Mouse (Mus musculus) embryonic facial prominence, embryonic 15.5 days (tissue): ENCODE data around the gene A630095N17Rik. TPM values are rescaled to one million over a fixed set of nuclear protein-coding genes. Genes with fewer than 3 reads are reported as not detected.

Experiments
- ATAC-seq: fragments of 200-750 bp; cut with Nextera tagmentation; 2 replicates; pipeline ENCODE4 v1.8.0; 2017; ENCODE audit warnings: low read depth, moderate TSS enrichment; ENCODE audit not compliant: insufficient number of reproducible peaks, low FRiP score, low TSS enrichment
- H3K27ac ChIP-seq: fragments of 300-500 bp; sonication (generic); replicated peaks from 2 replicates; pipeline ENCODE4 v1.5.1; 2015; ENCODE audit warnings: mild to moderate bottlenecking, inconsistent platforms
- H3K27me3 ChIP-seq: fragments of 300-500 bp; sonication (generic); 2 replicates; pipeline ENCODE4 v1.6.1; 2015; ENCODE audit warnings: inconsistent platforms
- H3K36me3 ChIP-seq: fragments of 300-500 bp; sonication (generic); 2 replicates; pipeline ENCODE4 v1.6.1; 2015; ENCODE audit warnings: mild to moderate bottlenecking, inconsistent platforms
- H3K4me1 ChIP-seq: fragments of 300-500 bp; sonication (generic); 2 replicates; pipeline ENCODE4 v1.6.1; 2015; ENCODE audit warnings: inconsistent platforms
- H3K4me2 ChIP-seq: fragments of 300-500 bp; sonication (generic); replicated peaks from 2 replicates; pipeline ENCODE4 v1.6.1; 2015; ENCODE audit warnings: mild to moderate bottlenecking, inconsistent platforms
- H3K4me3 ChIP-seq: fragments of 300-500 bp; sonication (generic); replicated peaks from 2 replicates; pipeline ENCODE4 v1.5.1; 2015; ENCODE audit warnings: mild to moderate bottlenecking, inconsistent platforms
- H3K9ac ChIP-seq: fragments of 300-500 bp; sonication (generic); 2 replicates; pipeline ENCODE4 v1.6.1; 2015; ENCODE audit warnings: inconsistent platforms
- H3K9me3 ChIP-seq: fragments of 300-500 bp; sonication (generic); replicated peaks from 2 replicates; pipeline ENCODE4 v1.6.1; 2016; ENCODE audit warnings: inconsistent platforms
- WGBS: fragments of 180-500 bp; shearing (Covaris S2); methylation state at CpG from one replicate; pipeline ENCODE4 v1.1.7; 2015; 5-methylcytosine and 5-hydroxymethylcytosine counted together
- polyA plus RNA-seq: library from polyadenylated mRNA; unstranded; fragments of >200 nt; fragmentation: Nextera tagmentation; extraction: Ambion mirVana; gene quantifications from 2 replicates; pipeline ENCODE4 v1.2.1, GENCODE M21; 2015

Gene A630095N17Rik
- polyA plus RNA-seq, 1 experiment from 2014 or later = not detected

GRCm38 (mm10) chr1:75211141-75211708, 20.7 kb downstream of the A630095N17Rik start:
- Histone ChIP-seq H3K4me2 (peak overlapping the region; percentile 90), H3K4me3 (peak overlapping the region; percentile 73), H3K36me3 (peaks cover 41% of the 10 kb centered on the region), H3K9ac (peak overlapping the region; percentile 93), H3K4me1 (peaks cover 42% of the 10 kb centered on the region), H3K27me3 (no peaks in the 10 kb centered on the region), H3K27ac (no peak overlapping the region), H3K9me3 (no peaks in the 10 kb centered on the region)
- no peak for ATAC-seq
- 12% methylated on average over 17 of the region's 17 CpGs for WGBS

DNA sequence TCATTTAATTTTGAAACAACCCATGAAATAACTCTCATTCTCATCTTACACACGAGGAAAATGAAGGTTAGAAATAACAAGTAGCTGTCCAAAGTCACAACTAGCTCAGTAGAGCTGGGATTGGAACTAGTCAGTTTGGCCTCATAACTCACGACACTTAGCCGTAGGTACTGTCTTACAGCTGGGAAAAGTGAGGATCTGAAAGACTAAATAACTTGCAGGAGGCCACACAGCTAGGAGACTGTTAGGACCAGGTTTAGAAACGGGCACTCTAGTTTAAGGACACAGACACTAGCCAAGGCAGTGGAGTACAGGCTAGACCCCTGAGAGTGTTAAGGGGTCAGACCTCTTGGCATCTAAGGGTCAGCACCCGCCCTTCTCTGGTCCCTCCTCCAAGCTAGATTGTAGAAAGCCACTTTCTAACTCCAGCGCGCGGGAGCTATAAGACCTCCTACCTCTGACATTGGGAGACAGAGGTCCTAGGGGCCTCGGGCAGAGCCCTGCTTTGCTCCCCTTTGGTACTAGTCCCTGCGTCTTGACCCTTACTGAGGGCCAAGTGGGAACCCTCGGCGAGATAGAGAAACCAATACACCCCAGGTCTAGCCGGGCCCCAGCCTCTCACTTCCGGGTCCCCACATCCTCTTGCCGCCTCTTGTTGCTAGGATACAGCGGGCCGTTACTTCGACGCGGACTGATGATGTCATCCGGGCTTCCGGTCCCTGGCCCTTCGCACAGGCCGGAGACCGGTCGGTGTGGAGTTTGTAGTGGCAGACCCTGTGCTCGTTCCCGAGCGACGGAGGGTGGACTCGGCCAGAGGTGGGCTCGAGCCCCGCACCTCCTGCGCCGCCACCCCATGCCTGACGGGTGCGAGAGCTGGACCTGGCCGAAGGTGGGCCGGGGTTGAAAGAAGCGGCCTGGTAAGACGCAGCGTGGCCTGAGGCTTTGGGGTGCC, 21.5 kb downstream of the A630095N17Rik start, which contains the start of the genes Glb1l and Stk16:
Gene Glb1l (minus strand): TSS at position 678 of the 952 bp plus-strand sequence.
Gene Stk16 (plus strand): TSS at position 703 of the 952 bp plus-strand sequence.
- 5% methylated on average over 42 of the region's 42 CpGs for WGBS
- Histone ChIP-seq H3K4me2 (peak within 1 kb of the TSS; percentile 90), H3K9ac (peak within 1 kb of the TSS; percentile 93), H3K4me1 (peaks cover 42% of the 10 kb centered on the region), H3K36me3 (peaks cover 36% of the 10 kb centered on the region), H3K9me3 (no peaks in the 10 kb centered on the region), H3K27ac (no peak within 1 kb of the TSS), H3K4me3 (peak within 1 kb of the TSS; percentile 73), H3K27me3 (no peaks in the 10 kb centered on the region)
- ATAC-seq = peak; percentile 90

GRCm38 (mm10) chr1:75208967-75209678, 22.8 kb downstream of the A630095N17Rik start:
- Histone ChIP-seq H3K36me3 (peaks cover 24% of the 10 kb centered on the region), H3K4me2 (peak overlapping the region; percentile 90), H3K9ac (peak overlapping the region; percentile 53), H3K9me3 (no peaks in the 10 kb centered on the region), H3K27me3 (no peaks in the 10 kb centered on the region), H3K27ac (peak overlapping the region; percentile 63), H3K4me1 (peaks cover 42% of the 10 kb centered on the region), H3K4me3 (peak overlapping the region; percentile 73)
- WGBS = 13% methylated on average over 34 of the region's 34 CpGs
- no peak for ATAC-seq

DNA sequence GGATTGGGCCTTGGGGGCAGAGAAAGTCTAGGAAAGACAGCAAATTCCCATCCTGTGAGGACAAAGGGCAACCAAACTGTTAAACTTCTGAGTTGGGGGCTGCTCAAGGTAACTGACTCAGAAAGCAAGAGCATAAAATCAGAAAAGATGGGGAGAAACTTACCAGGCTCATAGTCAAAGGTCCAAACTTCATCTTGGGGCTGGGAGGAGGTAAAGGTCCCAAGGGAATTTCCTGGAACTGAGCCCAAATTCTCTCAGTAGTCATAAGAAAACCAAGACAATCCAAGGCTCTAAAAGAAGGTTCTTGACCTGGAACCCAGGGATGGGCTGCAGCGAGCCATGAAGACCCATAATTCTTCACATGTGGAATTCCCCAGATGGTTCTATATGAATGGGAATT, 30.7 kb downstream of the A630095N17Rik start:
- no peak overlapping the region for H3K4me3 ChIP-seq
- H3K4me1 ChIP-seq = no peaks in the 10 kb centered on the region
- no peak overlapping the region for H3K9ac ChIP-seq
- H3K27ac ChIP-seq = no peak overlapping the region
- H3K9me3 ChIP-seq = no peaks in the 10 kb centered on the region
- H3K36me3 ChIP-seq = peaks cover 39% of the 10 kb centered on the region
- no peak overlapping the region for H3K4me2 ChIP-seq
- H3K27me3 ChIP-seq = no peaks in the 10 kb centered on the region
- WGBS = 94% methylated on average over 1 of the region's 1 CpGs
- ATAC-seq = no peak

DNA sequence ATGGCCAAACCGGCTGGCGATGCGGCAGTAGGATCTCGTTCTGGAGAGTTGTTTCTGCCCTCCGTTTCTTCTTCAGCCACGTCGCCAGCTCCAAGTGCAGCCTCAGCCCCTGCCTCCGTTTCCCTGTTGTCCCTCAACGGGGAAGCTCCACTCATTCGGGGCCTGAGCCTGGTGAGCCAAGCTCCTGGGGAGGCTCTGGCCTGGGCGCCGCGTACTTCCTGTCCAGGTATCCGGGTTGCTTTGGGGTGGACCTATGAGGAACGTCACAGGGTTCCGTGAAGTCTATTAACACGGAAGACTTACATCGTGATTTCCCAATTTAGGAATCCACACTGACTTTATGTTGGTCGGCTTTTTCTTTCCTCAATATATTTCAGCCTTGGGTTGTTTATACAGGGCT, 39.5 kb downstream of the A630095N17Rik start:
- H3K36me3 ChIP-seq = peaks cover 37% of the 10 kb centered on the region
- ATAC-seq = no peak
- peak overlapping the region; percentile 79 for H3K4me2 ChIP-seq
- peak overlapping the region; percentile 95 for H3K27ac ChIP-seq
- H3K9ac ChIP-seq = peak overlapping the region; percentile 87
- no peaks in the 10 kb centered on the region for H3K27me3 ChIP-seq
- H3K4me1 ChIP-seq = peaks cover 21% of the 10 kb centered on the region
- WGBS = 0% methylated on average over 19 of the region's 19 CpGs
- no peaks in the 10 kb centered on the region for H3K9me3 ChIP-seq
- H3K4me3 ChIP-seq = peak overlapping the region; percentile 90

DNA sequence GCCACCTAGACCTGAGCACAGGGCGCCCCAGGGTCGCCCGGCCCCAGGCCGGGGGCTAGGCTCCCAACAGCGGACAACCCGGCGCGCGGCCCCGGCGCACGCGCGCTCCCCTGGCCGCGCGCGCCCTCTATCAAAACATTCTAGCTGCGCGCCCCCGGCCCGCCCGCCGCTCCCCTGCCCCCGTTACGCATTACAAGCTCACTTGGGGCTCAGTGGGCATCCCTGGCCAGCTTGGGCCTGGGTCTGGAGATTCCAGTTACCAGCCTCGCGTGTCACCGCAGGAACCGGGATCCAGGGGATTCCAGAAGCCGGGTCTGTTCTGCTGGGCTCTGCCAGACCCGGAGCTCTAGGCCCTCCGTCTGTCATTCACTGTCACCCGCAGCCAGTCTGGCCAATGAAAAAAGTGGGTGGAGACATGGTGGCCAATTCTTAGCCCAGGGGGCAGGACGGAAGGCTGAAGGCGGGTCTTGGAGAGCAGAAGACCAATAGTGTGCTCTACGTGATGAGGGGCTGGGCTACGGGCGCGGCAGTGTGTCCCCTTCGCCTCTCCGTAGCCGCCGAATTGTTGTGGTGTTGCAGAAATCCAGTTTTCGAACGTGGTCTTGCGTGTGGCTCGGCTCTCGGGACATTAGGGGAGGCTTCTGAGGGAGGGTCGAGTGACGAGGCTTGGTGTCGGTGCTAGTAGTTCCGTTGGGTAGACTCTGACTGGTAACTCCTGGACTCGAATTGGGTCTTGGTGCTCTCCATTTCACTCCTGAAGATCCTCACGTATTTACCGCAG, 40.1 kb downstream of the A630095N17Rik start, which contains the start of the genes Ankzf1 and Atg9a:
Gene Ankzf1 (plus strand): TSS at position 530 of the 781 bp plus-strand sequence.
Gene Atg9a (minus strand): TSS at position 575 of the 781 bp plus-strand sequence.
- H3K4me3 ChIP-seq = peak within 1 kb of the TSS; percentile 90
- peaks cover 21% of the 10 kb centered on the region for H3K4me1 ChIP-seq
- under 1% methylated on average over 56 of the region's 56 CpGs for WGBS
- peak within 1 kb of the TSS; percentile 95 for H3K27ac ChIP-seq
- H3K9me3 ChIP-seq = no peaks in the 10 kb centered on the region
- peak; percentile 99 for ATAC-seq
- peak within 1 kb of the TSS; percentile 87 for H3K9ac ChIP-seq
- H3K27me3 ChIP-seq = no peaks in the 10 kb centered on the region
- peaks cover 39% of the 10 kb centered on the region for H3K36me3 ChIP-seq
- H3K4me2 ChIP-seq = peak within 1 kb of the TSS; percentile 79

DNA sequence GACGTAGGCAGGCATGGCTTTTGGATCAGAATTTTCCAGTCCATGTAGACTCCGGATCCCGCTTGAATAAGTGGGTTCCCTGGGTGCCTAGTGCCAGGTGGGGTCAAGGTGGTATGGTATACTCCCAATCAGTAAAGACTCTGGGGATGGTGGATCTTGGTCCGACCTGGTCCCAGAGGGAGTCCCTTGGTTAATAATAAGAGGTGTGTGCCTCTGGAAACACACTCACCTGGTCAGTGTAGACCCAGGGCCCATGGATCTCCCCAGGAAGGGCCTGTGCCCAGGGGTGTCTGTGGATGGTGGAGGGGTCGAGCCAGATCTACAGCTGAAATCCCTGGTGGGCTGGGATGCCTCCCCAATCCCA, 40.7 kb downstream of the A630095N17Rik start:
- H3K27me3 ChIP-seq = no peaks in the 10 kb centered on the region
- no peak for ATAC-seq
- H3K9me3 ChIP-seq = no peaks in the 10 kb centered on the region

DNA sequence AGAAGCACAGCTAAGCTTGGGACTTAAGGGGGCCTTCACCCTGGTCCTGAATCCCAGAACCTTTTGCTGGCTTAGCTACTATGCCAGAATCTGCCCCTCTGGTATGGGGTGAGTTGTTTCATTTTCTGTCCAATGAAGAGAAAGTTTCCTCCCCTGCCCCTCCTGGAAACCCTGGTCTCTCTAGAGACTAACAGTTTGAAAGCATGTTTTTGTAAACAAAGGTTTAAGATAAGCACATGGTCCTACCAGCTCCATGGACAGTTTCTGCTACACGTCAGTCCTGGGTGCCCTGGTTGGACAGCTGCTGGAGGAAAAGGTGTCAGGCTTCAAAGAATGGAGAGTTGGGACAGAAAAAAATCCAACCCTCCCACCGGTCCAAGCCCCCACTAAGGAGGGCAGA, 41.3 kb downstream of the A630095N17Rik start:
- no peak overlapping the region for H3K9ac ChIP-seq

More for the DNA sequence above, 40.7 kb downstream of the A630095N17Rik start:
- H3K27ac ChIP-seq = peak overlapping the region; percentile 95
- peak overlapping the region; percentile 90 for H3K4me3 ChIP-seq
- H3K4me1 ChIP-seq = peaks cover 21% of the 10 kb centered on the region
- H3K9ac ChIP-seq = peak overlapping the region; percentile 76
- WGBS = 41% methylated on average over 5 of the region's 5 CpGs
- peaks cover 39% of the 10 kb centered on the region for H3K36me3 ChIP-seq
- peak overlapping the region; percentile 79 for H3K4me2 ChIP-seq

GRCm38 (mm10) chr1:75187914-75188483, 43.9 kb downstream of the A630095N17Rik start:
- peaks cover 57% of the 10 kb centered on the region for H3K36me3 ChIP-seq
- H3K4me2 ChIP-seq = no peak overlapping the region
- no peaks in the 10 kb centered on the region for H3K27me3 ChIP-seq
- H3K9ac ChIP-seq = no peak overlapping the region
- H3K27ac ChIP-seq = no peak overlapping the region
- 81% methylated on average over 2 of the region's 2 CpGs for WGBS
- ATAC-seq = no peak
- peaks cover 16% of the 10 kb centered on the region for H3K4me1 ChIP-seq
- H3K9me3 ChIP-seq = no peaks in the 10 kb centered on the region
- no peak overlapping the region for H3K4me3 ChIP-seq

More for the DNA sequence above, 41.3 kb downstream of the A630095N17Rik start:
- Histone ChIP-seq H3K36me3 (peaks cover 39% of the 10 kb centered on the region), H3K4me1 (peaks cover 21% of the 10 kb centered on the region), H3K4me2 (peak overlapping the region; percentile 79), H3K4me3 (peak overlapping the region; percentile 90; the same call in 1 of the 2 replicates), H3K27ac (no peak overlapping the region), H3K9me3 (no peaks in the 10 kb centered on the region), H3K27me3 (no peaks in the 10 kb centered on the region)
- WGBS = 68% methylated on average over 2 of the region's 2 CpGs
- ATAC-seq = no peak

- ATAC-seq = no peak
- Histone ChIP-seq H3K4me3 (no peak overlapping the region), H3K4me2 (no peak overlapping the region), H3K27ac (no peak overlapping the region), H3K9ac (no peak overlapping the region), H3K36me3 (peaks cover 66% of the 10 kb centered on the region), H3K27me3 (no peaks in the 10 kb centered on the region), H3K9me3 (no peaks in the 10 kb centered on the region), H3K4me1 (peaks cover 14% of the 10 kb centered on the region)
These were observed 44.8 kb downstream of the A630095N17Rik start for GRCm38 (mm10) chr1:75187126-75187525.
